Mouse (Mus musculus) neural tube, embryonic 14.5 days (tissue): ENCODE measurements around the gene Pde4a. TPM values are rescaled to one million over a fixed set of nuclear protein-coding genes. Genes with fewer than 3 reads are reported as not detected.
A peak's percentile ranks its signal among the peaks of the same experiment; 100 is the strongest.

Experiments used
- ATAC-seq: fragments of 200-750 bp; cut with Nextera tagmentation; 2 replicates; pipeline ENCODE4 v1.8.0; 2017; ENCODE audit warnings: low read depth, mild to moderate bottlenecking, moderate TSS enrichment, moderate library complexity
- H3K27ac ChIP-seq: fragments of 300-500 bp; sonication (generic); 2 replicates; pipeline ENCODE4 v1.5.1; 2014; ENCODE audit warnings: low read depth, mild to moderate bottlenecking, control low read depth, low read length, moderate library complexity, mixed read lengths
- H3K27me3 ChIP-seq: fragments of 300-500 bp; sonication (generic); 2 replicates; pipeline ENCODE4 v1.6.1; 2014; ENCODE audit warnings: low read length; ENCODE audit not compliant: control insufficient read depth, insufficient read depth
- H3K36me3 ChIP-seq: fragments of 300-500 bp; sonication (generic); 2 replicates; pipeline ENCODE4 v1.6.1; 2014; ENCODE audit warnings: low read length, mixed read lengths; ENCODE audit not compliant: control insufficient read depth, insufficient read depth
- H3K4me1 ChIP-seq: fragments of 300-500 bp; sonication (generic); 2 replicates; pipeline ENCODE4 v1.6.1; 2014; ENCODE audit warnings: low read length; ENCODE audit not compliant: control insufficient read depth, insufficient read depth
- H3K4me2 ChIP-seq: fragments of 300-500 bp; sonication (generic); 2 replicates; pipeline ENCODE4 v1.6.1; 2014; ENCODE audit warnings: mild to moderate bottlenecking, low read depth, low read length, control low read depth
- H3K4me3 ChIP-seq: fragments of 300-500 bp; sonication (generic); 2 replicates; pipeline ENCODE4 v1.5.1; 2014; ENCODE audit warnings: low read depth, low read length, control low read depth, mixed read lengths
- H3K9ac ChIP-seq: fragments of 300-500 bp; sonication (generic); replicated peaks from 2 replicates; pipeline ENCODE4 v1.6.1; 2014; ENCODE audit warnings: low read depth, mild to moderate bottlenecking, control low read depth, low read length, mixed read lengths
- H3K9me3 ChIP-seq: fragments of 300-500 bp; sonication (generic); 2 replicates; pipeline ENCODE4 v1.6.1; 2016; ENCODE audit warnings: low read length; ENCODE audit not compliant: control insufficient read depth
- WGBS: fragments of 180-500 bp; shearing (Covaris S2); extraction: QIAGEN DNeasy Blood & Tissue Kit; methylation state at CpG from one replicate; pipeline ENCODE4 v1.1.7; 2014; 5-methylcytosine and 5-hydroxymethylcytosine counted together
- polyA plus RNA-seq: library from polyadenylated mRNA; unstranded; fragments of >200 nt; fragmentation: Nextera tagmentation; extraction: Ambion mirVana; gene quantifications from 2 replicates; pipeline ENCODE4 v1.2.1, GENCODE M21; 2014

The Pde4a gene
- polyA plus RNA-seq, 1 experiment from 2014 or later: 35.3 TPM

GRCm38 (mm10) chr9:21239465-21239848 lies 73.9 kb downstream of the Pde4a start:
- ATAC-seq: no peak
- 36% methylated on average over 4 of the region's 4 CpGs for WGBS

GRCm38 (mm10) chr9:21241343-21241742 lies 75.8 kb downstream of the Pde4a start:
- no peak for ATAC-seq
- H3K9ac ChIP-seq: no peak overlapping the region
- H3K4me1 ChIP-seq: peaks cover 26% of the 10 kb centered on the region
- H3K4me2 ChIP-seq: no peak overlapping the region
- 3% methylated on average over 11 of the region's 11 CpGs for WGBS
- H3K27ac ChIP-seq: no peak overlapping the region
- H3K4me3 ChIP-seq: no peak overlapping the region
- no peaks in the 10 kb centered on the region for H3K36me3 ChIP-seq
- peaks cover 23% of the 10 kb centered on the region for H3K27me3 ChIP-seq
- no peaks in the 10 kb centered on the region for H3K9me3 ChIP-seq

More at GRCm38 (mm10) chr9:21239465-21239848, 73.9 kb downstream of the Pde4a start:
- Histone ChIP-seq H3K9ac (peak overlapping the region; percentile 94), H3K36me3 (peaks cover 5% of the 10 kb centered on the region; the same call in 1 of the 2 replicates), H3K9me3 (no peaks in the 10 kb centered on the region), H3K4me2 (peak overlapping the region; percentile 85), H3K27me3 (peaks cover 7% of the 10 kb centered on the region; the same call in 1 of the 2 replicates), H3K4me1 (peaks cover 19% of the 10 kb centered on the region), H3K27ac (no peak overlapping the region), H3K4me3 (peak overlapping the region; percentile 90)

- peak overlapping the region; percentile 74 for H3K4me2 ChIP-seq
- peak; percentile 8; the same call in 1 of the 2 replicates for ATAC-seq
- 4% methylated on average over 42 of the region's 42 CpGs for WGBS
Observed at GRCm38 (mm10) chr9:21243826-21244427, 78.4 kb downstream of the Pde4a start.

GRCm38 (mm10) chr9:21244428-21245112 lies 79.1 kb downstream of the Pde4a start:
- ATAC-seq: peak; percentile 75
- Histone ChIP-seq H3K4me3 (peak overlapping the region; percentile 41), H3K9me3 (no peaks in the 10 kb centered on the region), H3K4me2 (peak overlapping the region; percentile 74), H3K36me3 (no peaks in the 10 kb centered on the region), H3K27ac (peak overlapping the region; percentile 64), H3K4me1 (peaks cover 12% of the 10 kb centered on the region), H3K27me3 (peaks cover 42% of the 10 kb centered on the region), H3K9ac (peak overlapping the region; percentile 60)
- WGBS: under 1% methylated on average over 70 of the region's 72 CpGs

More at GRCm38 (mm10) chr9:21243826-21244427, 78.4 kb downstream of the Pde4a start:
- H3K9ac ChIP-seq: peak overlapping the region; percentile 60
- H3K4me1 ChIP-seq: peaks cover 12% of the 10 kb centered on the region
- peak overlapping the region; percentile 41 for H3K4me3 ChIP-seq
- H3K27me3 ChIP-seq: peaks cover 40% of the 10 kb centered on the region
- peak overlapping the region; percentile 64 for H3K27ac ChIP-seq
- no peaks in the 10 kb centered on the region for H3K9me3 ChIP-seq
- no peaks in the 10 kb centered on the region for H3K36me3 ChIP-seq

GRCm38 (mm10) chr9:21245113-21245487 lies 79.6 kb downstream of the Pde4a start:
- Histone ChIP-seq H3K36me3 (no peaks in the 10 kb centered on the region), H3K27ac (peak overlapping the region; percentile 64; the same call in 1 of the 2 replicates), H3K9me3 (no peaks in the 10 kb centered on the region), H3K9ac (peak overlapping the region; percentile 60), H3K4me1 (peaks cover 12% of the 10 kb centered on the region), H3K4me3 (peak overlapping the region; percentile 41), H3K4me2 (peak overlapping the region; percentile 74), H3K27me3 (peaks cover 47% of the 10 kb centered on the region)
- 5% methylated on average over 16 of the region's 16 CpGs for WGBS
- no peak for ATAC-seq

- peaks cover 12% of the 10 kb centered on the region for H3K4me1 ChIP-seq
- WGBS: 67% methylated on average over 1 of the region's 1 CpGs
- no peak overlapping the region for H3K9ac ChIP-seq
- H3K36me3 ChIP-seq: no peaks in the 10 kb centered on the region
- H3K27ac ChIP-seq: no peak overlapping the region
- H3K4me3 ChIP-seq: no peak overlapping the region
- ATAC-seq: no peak
- H3K27me3 ChIP-seq: peaks cover 48% of the 10 kb centered on the region
- no peaks in the 10 kb centered on the region for H3K9me3 ChIP-seq
- H3K4me2 ChIP-seq: no peak overlapping the region
Observed at GRCm38 (mm10) chr9:21246342-21246741, 80.8 kb downstream of the Pde4a start.

GRCm38 (mm10) chr9:21248326-21248725 lies 82.8 kb downstream of the Pde4a start, which contains the start of gene S1pr5:
S1pr5 (minus strand) TSS chr9:21248443.
- no peak for ATAC-seq
- Histone ChIP-seq H3K9ac (no peak within 1 kb of the TSS), H3K4me3 (no peak within 1 kb of the TSS), H3K27ac (no peak within 1 kb of the TSS), H3K4me1 (peaks cover 12% of the 10 kb centered on the region), H3K27me3 (peaks cover 45% of the 10 kb centered on the region), H3K36me3 (no peaks in the 10 kb centered on the region), H3K9me3 (no peaks in the 10 kb centered on the region), H3K4me2 (no peak within 1 kb of the TSS)
- under 1% methylated on average over 26 of the region's 30 CpGs for WGBS

GRCm38 (mm10) chr9:21249629-21250508 lies 84.4 kb downstream of the Pde4a start:
- Histone ChIP-seq H3K36me3 (no peaks in the 10 kb centered on the region), H3K4me2 (no peak overlapping the region), H3K9ac (no peak overlapping the region), H3K4me1 (peaks cover 3% of the 10 kb centered on the region; the same call in 1 of the 2 replicates), H3K9me3 (no peaks in the 10 kb centered on the region), H3K4me3 (no peak overlapping the region), H3K27me3 (peaks cover 37% of the 10 kb centered on the region), H3K27ac (no peak overlapping the region)
- ATAC-seq: no peak
- WGBS: 35% methylated on average over 17 of the region's 17 CpGs
